Mouse (Mus musculus) lung, embryonic 14.5 days (tissue): ENCODE results near the gene Abcb6. TPM values are rescaled to one million over a fixed set of nuclear protein-coding genes. Genes with fewer than 3 reads are reported as not detected.

Source experiments
- ATAC-seq: fragments of 200-750 bp; cut with Nextera tagmentation; 2 replicates; pipeline ENCODE4 v1.8.0; 2017; ENCODE audit warnings: mild to moderate bottlenecking, moderate TSS enrichment, moderate library complexity; ENCODE audit not compliant: insufficient read depth
- DNase-seq: peaks from one replicate; pipeline ENCODE4 v3.0.0-alpha.2; 2015
- H3K27ac ChIP-seq: fragments of 300-500 bp; sonication (generic); 2 replicates; pipeline ENCODE4 v1.5.1; 2014; ENCODE audit warnings: low read depth, mild to moderate bottlenecking, moderate library complexity
- H3K27me3 ChIP-seq: fragments of 300-500 bp; sonication (generic); 2 replicates; pipeline ENCODE4 v1.6.1; 2014; ENCODE audit warnings: low read length, control low read depth; ENCODE audit not compliant: insufficient read depth
- H3K36me3 ChIP-seq: fragments of 300-500 bp; sonication (generic); 2 replicates; pipeline ENCODE4 v1.6.1; 2014; ENCODE audit warnings: control low read depth; ENCODE audit not compliant: insufficient read depth
- H3K4me1 ChIP-seq: fragments of 300-500 bp; sonication (generic); 2 replicates; pipeline ENCODE4 v1.6.1; 2014; ENCODE audit warnings: antibody characterized with exemption, control low read depth; ENCODE audit not compliant: insufficient read depth
- H3K4me2 ChIP-seq: fragments of 300-500 bp; sonication (generic); 2 replicates; pipeline ENCODE4 v1.6.1; 2014; ENCODE audit warnings: mild to moderate bottlenecking
- H3K4me3 ChIP-seq: fragments of 300-500 bp; sonication (generic); 2 replicates; pipeline ENCODE4 v1.5.1; 2014; ENCODE audit warnings: low read depth, low read length
- H3K9ac ChIP-seq: fragments of 300-500 bp; sonication (generic); 2 replicates; pipeline ENCODE4 v1.6.1; 2014
- H3K9me3 ChIP-seq: fragments of 300-500 bp; sonication (generic); 2 replicates; pipeline ENCODE4 v1.6.1; 2016; ENCODE audit warnings: low read depth, low read length, control low read depth
- CTCF ChIP-seq: IDR thresholded peaks from 2 replicates; pipeline ENCODE4 v1.5.1; 2016; ENCODE audit warnings: antibody characterized with exemption, low read depth
- WGBS: fragments of 180-500 bp; shearing (Covaris S2); extraction: QIAGEN DNeasy Blood & Tissue Kit; methylation state at CpG from one replicate; pipeline ENCODE4 v1.1.7; 2014; 5-methylcytosine and 5-hydroxymethylcytosine counted together
- polyA plus RNA-seq: library from polyadenylated mRNA; unstranded; fragments of >200 nt; fragmentation: Nextera tagmentation; extraction: Ambion mirVana; gene quantifications from 2 replicates; pipeline ENCODE4 v1.2.1, GENCODE M21; 2014

Gene Abcb6
- polyA plus RNA-seq, 1 experiment from 2014 or later, result 15.4 TPM

GRCm38 (mm10) chr1:75187914-75188483 is 7.8 kb upstream of the Abcb6 start:
- no peak overlapping the region for H3K27ac ChIP-seq
- 88% methylated on average over 2 of the region's 2 CpGs for WGBS
- peaks cover 11% of the 10 kb centered on the region for H3K4me1 ChIP-seq
- TF ChIP-seq CTCF, result no peak
- no peak overlapping the region for H3K9ac ChIP-seq
- DNase-seq, result no peak
- H3K4me3 ChIP-seq, result no peak overlapping the region
- H3K9me3 ChIP-seq, result no peaks in the 10 kb centered on the region
- no peaks in the 10 kb centered on the region for H3K27me3 ChIP-seq
- no peak for ATAC-seq
- no peak overlapping the region for H3K4me2 ChIP-seq
- H3K36me3 ChIP-seq, result peaks cover 39% of the 10 kb centered on the region

- no peak overlapping the region for H3K27ac ChIP-seq
- H3K4me2 ChIP-seq, result no peak overlapping the region
- peaks cover 47% of the 10 kb centered on the region for H3K36me3 ChIP-seq
- no peak overlapping the region for H3K9ac ChIP-seq
- ATAC-seq, result no peak
- peak; percentile 55 for DNase-seq
- H3K4me1 ChIP-seq, result peaks cover 9% of the 10 kb centered on the region; the same call in 1 of the 2 replicates
- H3K27me3 ChIP-seq, result no peaks in the 10 kb centered on the region
- no peak for TF ChIP-seq CTCF
- H3K9me3 ChIP-seq, result no peaks in the 10 kb centered on the region
- H3K4me3 ChIP-seq, result no peak overlapping the region
Measured at GRCm38 (mm10) chr1:75187126-75187525, 6.9 kb upstream of the Abcb6 start.

GRCm38 (mm10) chr1:75185495-75185894 is 5.3 kb upstream of the Abcb6 start:
- Histone ChIP-seq H3K27ac (no peak overlapping the region), H3K4me2 (no peak overlapping the region), H3K9me3 (no peaks in the 10 kb centered on the region), H3K27me3 (no peaks in the 10 kb centered on the region), H3K4me3 (no peak overlapping the region), H3K4me1 (0 out of 2 replicates have a peak, but pooled peaks cover under 1% of the 10 kb centered on the region), H3K9ac (no peak overlapping the region), H3K36me3 (peaks cover 52% of the 10 kb centered on the region)
- TF ChIP-seq CTCF, result no peak
- no peak for DNase-seq
- 88% methylated on average over 11 of the region's 11 CpGs for WGBS
- no peak for ATAC-seq

- Histone ChIP-seq H3K9ac (no peak overlapping the region), H3K36me3 (peaks cover 47% of the 10 kb centered on the region), H3K4me3 (no peak overlapping the region), H3K4me2 (no peak overlapping the region), H3K9me3 (no peaks in the 10 kb centered on the region), H3K27me3 (no peaks in the 10 kb centered on the region), H3K4me1 (no peaks in the 10 kb centered on the region), H3K27ac (no peak overlapping the region)
- TF ChIP-seq CTCF, result peak; percentile 20; the same call in 1 of the 2 replicates
- ATAC-seq, result no peak
- WGBS, result 65% methylated on average over 4 of the region's 4 CpGs
- DNase-seq, result no peak
Measured at GRCm38 (mm10) chr1:75182160-75182559, 2.0 kb upstream of the Abcb6 start.

- peaks cover 43% of the 10 kb centered on the region for H3K36me3 ChIP-seq
- no peaks in the 10 kb centered on the region for H3K27me3 ChIP-seq
- 80% methylated on average over 4 of the region's 4 CpGs for WGBS
- no peak overlapping the region for H3K4me2 ChIP-seq
- H3K9me3 ChIP-seq, result no peaks in the 10 kb centered on the region
- no peak overlapping the region for H3K4me3 ChIP-seq
- DNase-seq (no peak), ATAC-seq (no peak)
- no peaks in the 10 kb centered on the region for H3K4me1 ChIP-seq
- H3K9ac ChIP-seq, result no peak overlapping the region; the same call in 1 of the 2 replicates
- TF ChIP-seq CTCF, result no peak
- no peak overlapping the region for H3K27ac ChIP-seq
Measured at GRCm38 (mm10) chr1:75181377-75181870, 1.2 kb upstream of the Abcb6 start.

- TF ChIP-seq CTCF, result no peak
- peak overlapping the region; percentile 75 for H3K4me2 ChIP-seq
- peaks cover 43% of the 10 kb centered on the region for H3K36me3 ChIP-seq
- ATAC-seq (no peak), DNase-seq (no peak)
- no peaks in the 10 kb centered on the region for H3K9me3 ChIP-seq
- H3K4me3 ChIP-seq, result peak overlapping the region; percentile 50
- no peak overlapping the region; the same call in 1 of the 2 replicates for H3K9ac ChIP-seq
- no peaks in the 10 kb centered on the region for H3K4me1 ChIP-seq
- WGBS, result 31% methylated on average over 7 of the region's 7 CpGs
- no peaks in the 10 kb centered on the region for H3K27me3 ChIP-seq
- H3K27ac ChIP-seq, result no peak overlapping the region
Measured at GRCm38 (mm10) chr1:75180741-75181140, 549 bp upstream of the Abcb6 start.

GRCm38 (mm10) chr1:75179334-75180104 is 673 bp downstream of the Abcb6 start:
- DNase-seq (peak; percentile 51), ATAC-seq (peak; percentile 57)
- peaks cover 41% of the 10 kb centered on the region for H3K36me3 ChIP-seq
- peak overlapping the region; percentile 75 for H3K4me2 ChIP-seq
- peak overlapping the region; percentile 3; the same call in 1 of the 2 replicates for H3K27ac ChIP-seq
- no peaks in the 10 kb centered on the region for H3K4me1 ChIP-seq
- H3K4me3 ChIP-seq, result peak overlapping the region; percentile 50
- whole genome bisulfite sequencing, result 7% methylated on average over 23 of the region's 23 CpGs
- peak overlapping the region; percentile 38 for H3K9ac ChIP-seq
- H3K9me3 ChIP-seq, result no peaks in the 10 kb centered on the region
- TF ChIP-seq CTCF, result no peak
- no peaks in the 10 kb centered on the region for H3K27me3 ChIP-seq
